Mouse (Mus musculus) hindbrain, embryonic 14.5 days (tissue): ENCODE results near the gene Kcnt2. TPM values are rescaled to one million over a fixed set of nuclear protein-coding genes. Genes with fewer than 3 reads are reported as not detected.

ENCODE experiments used
- ATAC-seq: fragments of 200-750 bp; cut with Nextera tagmentation; 2 replicates; pipeline ENCODE4 v1.8.0; 2017; ENCODE audit warnings: moderate number of reproducible peaks, mild to moderate bottlenecking, moderate TSS enrichment, moderate library complexity; ENCODE audit not compliant: low FRiP score
- DNase-seq: peaks from one replicate; pipeline ENCODE4 v3.0.0-alpha.2; 2015; ENCODE audit warnings: low spot score
- H3K27ac ChIP-seq: fragments of 300-500 bp; sonication (generic); 2 replicates; pipeline ENCODE4 v1.5.1; 2014; ENCODE audit warnings: mild to moderate bottlenecking, moderate library complexity
- H3K27me3 ChIP-seq: fragments of 300-500 bp; sonication (generic); 2 replicates; pipeline ENCODE4 v1.6.1; 2014; ENCODE audit warnings: mild to moderate bottlenecking, low read length, mixed read lengths; ENCODE audit not compliant: control insufficient read depth, insufficient read depth
- H3K36me3 ChIP-seq: fragments of 300-500 bp; sonication (generic); replicated peaks from 2 replicates; pipeline ENCODE4 v1.6.1; 2014; ENCODE audit not compliant: control insufficient read depth, insufficient read depth
- H3K4me1 ChIP-seq: fragments of 300-500 bp; sonication (generic); replicated peaks from 2 replicates; pipeline ENCODE4 v1.6.1; 2014; ENCODE audit warnings: antibody characterized with exemption, low read length, mixed read lengths; ENCODE audit not compliant: control insufficient read depth, insufficient read depth
- H3K4me2 ChIP-seq: fragments of 300-500 bp; sonication (generic); replicated peaks from 2 replicates; pipeline ENCODE4 v1.6.1; 2014; ENCODE audit warnings: mild to moderate bottlenecking, moderate library complexity
- H3K4me3 ChIP-seq: fragments of 300-500 bp; sonication (generic); replicated peaks from 2 replicates; pipeline ENCODE4 v1.5.1; 2014; ENCODE audit warnings: mild to moderate bottlenecking, low read length
- H3K9ac ChIP-seq: fragments of 300-500 bp; sonication (generic); 2 replicates; pipeline ENCODE4 v1.6.1; 2014
- H3K9me3 ChIP-seq: fragments of 300-500 bp; sonication (generic); 2 replicates; pipeline ENCODE4 v1.6.1; 2016; ENCODE audit warnings: low read length; ENCODE audit not compliant: control insufficient read depth
- WGBS: fragments of 180-500 bp; shearing (Covaris S2); extraction: QIAGEN DNeasy Blood & Tissue Kit; methylation state at CpG from one replicate; pipeline ENCODE4 v1.1.7; 2014; 5-methylcytosine and 5-hydroxymethylcytosine counted together
- polyA plus RNA-seq: library from polyadenylated mRNA; unstranded; fragments of >200 nt; fragmentation: Nextera tagmentation; extraction: Ambion mirVana; gene quantifications from 2 replicates; pipeline ENCODE4 v1.2.1, GENCODE M21; 2014

The Kcnt2 gene
- polyA plus RNA-seq, 1 experiment from 2014 or later: 3.8 TPM

- H3K4me1 ChIP-seq: no peaks in the 10 kb centered on the region
- no peaks in the 10 kb centered on the region for H3K9me3 ChIP-seq
- H3K27ac ChIP-seq: no peak overlapping the region
- no peak overlapping the region for H3K4me2 ChIP-seq
- no peak overlapping the region for H3K4me3 ChIP-seq
- ATAC-seq (no peak), DNase-seq (no peak)
- no peaks in the 10 kb centered on the region for H3K27me3 ChIP-seq
- no peak overlapping the region for H3K9ac ChIP-seq
- 82% methylated on average over 3 of the region's 3 CpGs for WGBS
- H3K36me3 ChIP-seq: no peaks in the 10 kb centered on the region
Observed at GRCm38 (mm10) chr1:140273624-140274023, 27.7 kb downstream of the Kcnt2 start.

- no peak overlapping the region for H3K4me3 ChIP-seq
- DNase-seq (no peak), ATAC-seq (no peak)
- H3K27ac ChIP-seq: no peak overlapping the region
- no peaks in the 10 kb centered on the region for H3K36me3 ChIP-seq
- H3K27me3 ChIP-seq: no peaks in the 10 kb centered on the region
- H3K4me1 ChIP-seq: no peaks in the 10 kb centered on the region
- H3K4me2 ChIP-seq: no peak overlapping the region
- no peaks in the 10 kb centered on the region for H3K9me3 ChIP-seq
- H3K9ac ChIP-seq: no peak overlapping the region
Observed at GRCm38 (mm10) chr1:140275813-140276212, 29.9 kb downstream of the Kcnt2 start.

GRCm38 (mm10) chr1:140293140-140293539 lies 47.2 kb downstream of the Kcnt2 start:
- no peaks in the 10 kb centered on the region for H3K36me3 ChIP-seq
- H3K4me3 ChIP-seq: no peak overlapping the region
- no peaks in the 10 kb centered on the region for H3K9me3 ChIP-seq
- no peak for ATAC-seq
- 42% methylated on average over 3 of the region's 3 CpGs for WGBS
- no peak overlapping the region for H3K9ac ChIP-seq
- H3K27me3 ChIP-seq: no peaks in the 10 kb centered on the region
- no peak overlapping the region for H3K27ac ChIP-seq
- H3K4me1 ChIP-seq: no peaks in the 10 kb centered on the region
- no peak overlapping the region for H3K4me2 ChIP-seq
- peak; percentile 46 for DNase-seq

- H3K9me3 ChIP-seq: no peaks in the 10 kb centered on the region
- no peak overlapping the region for H3K9ac ChIP-seq
- H3K4me3 ChIP-seq: no peak overlapping the region
- DNase-seq (no peak), ATAC-seq (no peak)
- H3K36me3 ChIP-seq: no peaks in the 10 kb centered on the region
- no peak overlapping the region for H3K4me2 ChIP-seq
- no peaks in the 10 kb centered on the region for H3K4me1 ChIP-seq
- no peaks in the 10 kb centered on the region for H3K27me3 ChIP-seq
- no peak overlapping the region for H3K27ac ChIP-seq
Observed at GRCm38 (mm10) chr1:140295482-140295881, 49.5 kb downstream of the Kcnt2 start.

- Histone ChIP-seq H3K4me2 (no peak overlapping the region), H3K4me1 (no peaks in the 10 kb centered on the region), H3K36me3 (no peaks in the 10 kb centered on the region), H3K9ac (no peak overlapping the region), H3K9me3 (no peaks in the 10 kb centered on the region), H3K27ac (no peak overlapping the region), H3K27me3 (no peaks in the 10 kb centered on the region), H3K4me3 (no peak overlapping the region)
- ATAC-seq (no peak), DNase-seq (no peak)
- 91% methylated on average over 1 of the region's 1 CpGs for WGBS
Observed at GRCm38 (mm10) chr1:140304244-140304643, 58.3 kb downstream of the Kcnt2 start.

- H3K4me3 ChIP-seq: no peak overlapping the region
- H3K27me3 ChIP-seq: no peaks in the 10 kb centered on the region
- no peaks in the 10 kb centered on the region for H3K4me1 ChIP-seq
- no peak for DNase-seq
- no peaks in the 10 kb centered on the region for H3K36me3 ChIP-seq
- no peak overlapping the region for H3K27ac ChIP-seq
- no peak overlapping the region for H3K9ac ChIP-seq
- H3K4me2 ChIP-seq: no peak overlapping the region
- H3K9me3 ChIP-seq: no peaks in the 10 kb centered on the region
- no peak for ATAC-seq
Observed at GRCm38 (mm10) chr1:140305344-140305743, 59.4 kb downstream of the Kcnt2 start.

GRCm38 (mm10) chr1:140306339-140306738 lies 60.4 kb downstream of the Kcnt2 start:
- no peak for ATAC-seq

DNA sequence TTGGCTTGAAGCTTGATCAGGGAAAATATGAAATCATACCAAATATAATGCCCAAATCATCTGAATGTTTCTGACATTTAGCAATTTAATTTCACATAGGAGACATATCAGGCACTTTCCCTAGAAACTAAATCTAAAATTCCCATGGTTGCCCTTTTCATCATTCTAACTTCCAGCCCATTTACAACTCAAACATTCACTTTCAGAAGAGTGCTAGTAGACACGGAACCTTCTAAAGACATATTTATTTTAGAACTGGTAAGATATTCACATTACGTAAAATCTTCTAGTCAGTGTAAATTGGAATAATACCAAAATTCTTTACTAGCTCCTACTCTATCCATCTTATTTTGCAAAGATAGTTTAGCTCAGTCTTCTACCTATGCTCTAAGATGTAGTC lies 64.8 kb downstream of the Kcnt2 start:
- no peak for DNase-seq
- Histone ChIP-seq H3K4me1 (no peaks in the 10 kb centered on the region), H3K36me3 (no peaks in the 10 kb centered on the region), H3K4me3 (no peak overlapping the region), H3K9ac (no peak overlapping the region), H3K4me2 (no peak overlapping the region), H3K27me3 (no peaks in the 10 kb centered on the region), H3K9me3 (no peaks in the 10 kb centered on the region), H3K27ac (no peak overlapping the region)
- WGBS: 91% methylated on average over 2 of the region's 2 CpGs
- ATAC-seq: no peak

More at GRCm38 (mm10) chr1:140306339-140306738, 60.4 kb downstream of the Kcnt2 start:
- H3K36me3 ChIP-seq: no peaks in the 10 kb centered on the region
- no peak overlapping the region for H3K27ac ChIP-seq
- H3K9me3 ChIP-seq: no peaks in the 10 kb centered on the region
- H3K4me2 ChIP-seq: no peak overlapping the region
- H3K4me1 ChIP-seq: no peaks in the 10 kb centered on the region
- no peak for DNase-seq
- 84% methylated on average over 2 of the region's 2 CpGs for WGBS
- H3K4me3 ChIP-seq: no peak overlapping the region
- no peak overlapping the region for H3K9ac ChIP-seq
- H3K27me3 ChIP-seq: no peaks in the 10 kb centered on the region

DNA sequence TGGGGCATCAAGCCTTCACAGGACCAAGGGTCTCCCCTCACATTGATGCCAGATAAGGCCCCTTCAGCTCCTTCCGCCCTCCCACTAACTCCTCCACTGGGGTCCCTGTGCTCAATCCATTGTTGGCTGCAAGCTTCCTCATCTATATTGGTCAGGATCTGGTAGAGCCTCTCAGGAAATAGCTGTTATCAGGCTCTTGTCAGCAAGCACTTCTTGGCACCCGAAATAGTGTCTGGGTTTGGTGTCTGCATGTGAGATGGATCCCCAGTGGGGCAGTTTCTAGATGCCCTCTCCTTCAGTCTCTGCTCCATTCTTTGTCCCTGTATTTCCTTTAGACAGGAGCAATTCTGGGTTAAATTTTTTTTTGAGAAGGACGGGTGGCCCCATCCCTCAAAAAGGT lies 79.1 kb downstream of the Kcnt2 start:
- no peaks in the 10 kb centered on the region for H3K36me3 ChIP-seq
- H3K4me1 ChIP-seq: no peaks in the 10 kb centered on the region
- no peaks in the 10 kb centered on the region for H3K27me3 ChIP-seq
- H3K4me3 ChIP-seq: no peak overlapping the region
- H3K9ac ChIP-seq: no peak overlapping the region
- no peak overlapping the region for H3K27ac ChIP-seq
- H3K4me2 ChIP-seq: no peak overlapping the region
- WGBS: 94% methylated on average over 3 of the region's 3 CpGs
- no peak for ATAC-seq
- DNase-seq: no peak
- H3K9me3 ChIP-seq: no peaks in the 10 kb centered on the region

- Histone ChIP-seq H3K4me3 (no peak overlapping the region), H3K27me3 (no peaks in the 10 kb centered on the region), H3K27ac (no peak overlapping the region), H3K36me3 (no peaks in the 10 kb centered on the region), H3K9ac (no peak overlapping the region), H3K4me1 (no peaks in the 10 kb centered on the region), H3K4me2 (no peak overlapping the region), H3K9me3 (no peaks in the 10 kb centered on the region)
- DNase-seq: no peak
- 84% methylated on average over 3 of the region's 3 CpGs for WGBS
- ATAC-seq: no peak
Observed at GRCm38 (mm10) chr1:140326709-140327108, 80.8 kb downstream of the Kcnt2 start.
